Mouse (Mus musculus) embryonic facial prominence, embryonic 15.5 days (tissue): ENCODE data around the gene Ugdh. TPM values are rescaled to one million over a fixed set of nuclear protein-coding genes. Genes with fewer than 3 reads are reported as not detected.

Source experiments
- ATAC-seq: fragments of 200-750 bp; cut with Nextera tagmentation; 2 replicates; pipeline ENCODE4 v1.8.0; 2017; ENCODE audit warnings: low read depth, moderate TSS enrichment; ENCODE audit not compliant: insufficient number of reproducible peaks, low FRiP score, low TSS enrichment
- H3K27ac ChIP-seq: fragments of 300-500 bp; sonication (generic); replicated peaks from 2 replicates; pipeline ENCODE4 v1.5.1; 2015; ENCODE audit warnings: mild to moderate bottlenecking, inconsistent platforms
- H3K27me3 ChIP-seq: fragments of 300-500 bp; sonication (generic); 2 replicates; pipeline ENCODE4 v1.6.1; 2015; ENCODE audit warnings: inconsistent platforms
- H3K36me3 ChIP-seq: fragments of 300-500 bp; sonication (generic); 2 replicates; pipeline ENCODE4 v1.6.1; 2015; ENCODE audit warnings: mild to moderate bottlenecking, inconsistent platforms
- H3K4me1 ChIP-seq: fragments of 300-500 bp; sonication (generic); 2 replicates; pipeline ENCODE4 v1.6.1; 2015; ENCODE audit warnings: inconsistent platforms
- H3K4me2 ChIP-seq: fragments of 300-500 bp; sonication (generic); replicated peaks from 2 replicates; pipeline ENCODE4 v1.6.1; 2015; ENCODE audit warnings: mild to moderate bottlenecking, inconsistent platforms
- H3K4me3 ChIP-seq: fragments of 300-500 bp; sonication (generic); replicated peaks from 2 replicates; pipeline ENCODE4 v1.5.1; 2015; ENCODE audit warnings: mild to moderate bottlenecking, inconsistent platforms
- H3K9ac ChIP-seq: fragments of 300-500 bp; sonication (generic); 2 replicates; pipeline ENCODE4 v1.6.1; 2015; ENCODE audit warnings: inconsistent platforms
- H3K9me3 ChIP-seq: fragments of 300-500 bp; sonication (generic); replicated peaks from 2 replicates; pipeline ENCODE4 v1.6.1; 2016; ENCODE audit warnings: inconsistent platforms
- WGBS: fragments of 180-500 bp; shearing (Covaris S2); methylation state at CpG from one replicate; pipeline ENCODE4 v1.1.7; 2015; 5-methylcytosine and 5-hydroxymethylcytosine counted together
- polyA plus RNA-seq: library from polyadenylated mRNA; unstranded; fragments of >200 nt; fragmentation: Nextera tagmentation; extraction: Ambion mirVana; gene quantifications from 2 replicates; pipeline ENCODE4 v1.2.1, GENCODE M21; 2015

Gene Ugdh
- polyA plus RNA-seq, 1 experiment from 2014 or later, result 125 TPM

- H3K4me2 ChIP-seq, result no peak overlapping the region
- no peaks in the 10 kb centered on the region for H3K9me3 ChIP-seq
- H3K27ac ChIP-seq, result peak overlapping the region; percentile 80
- no peaks in the 10 kb centered on the region for H3K27me3 ChIP-seq
- peaks cover 10% of the 10 kb centered on the region; the same call in 1 of the 2 replicates for H3K36me3 ChIP-seq
- 70% methylated on average over 5 of the region's 5 CpGs for WGBS
- no peak overlapping the region for H3K9ac ChIP-seq
- H3K4me1 ChIP-seq, result peaks cover 14% of the 10 kb centered on the region
- no peak for ATAC-seq
- no peak overlapping the region for H3K4me3 ChIP-seq
Observed at GRCm38 (mm10) chr5:65457846-65458245, 22.1 kb upstream of the Ugdh start.

GRCm38 (mm10) chr5:65457086-65457827, 21.5 kb upstream of the Ugdh start:
- peaks cover 16% of the 10 kb centered on the region; the same call in 1 of the 2 replicates for H3K36me3 ChIP-seq
- ATAC-seq, result peak; percentile 57
- H3K27me3 ChIP-seq, result no peaks in the 10 kb centered on the region
- no peak overlapping the region for H3K9ac ChIP-seq
- 38% methylated on average over 7 of the region's 7 CpGs for WGBS
- no peak overlapping the region for H3K4me3 ChIP-seq
- no peaks in the 10 kb centered on the region for H3K9me3 ChIP-seq
- H3K4me2 ChIP-seq, result no peak overlapping the region
- peaks cover 14% of the 10 kb centered on the region for H3K4me1 ChIP-seq
- H3K27ac ChIP-seq, result peak overlapping the region; percentile 80

- peaks cover 14% of the 10 kb centered on the region for H3K4me1 ChIP-seq
- ATAC-seq, result no peak
- no peak overlapping the region for H3K9ac ChIP-seq
- no peaks in the 10 kb centered on the region for H3K27me3 ChIP-seq
- no peak overlapping the region for H3K4me3 ChIP-seq
- H3K27ac ChIP-seq, result no peak overlapping the region
- H3K36me3 ChIP-seq, result peaks cover 19% of the 10 kb centered on the region; the same call in 1 of the 2 replicates
- H3K9me3 ChIP-seq, result no peaks in the 10 kb centered on the region
- H3K4me2 ChIP-seq, result no peak overlapping the region
- WGBS, result 74% methylated on average over 5 of the region's 5 CpGs
Observed at GRCm38 (mm10) chr5:65454771-65455170, 19.0 kb upstream of the Ugdh start.

- ATAC-seq, result no peak
- H3K4me1 ChIP-seq, result no peaks in the 10 kb centered on the region
- no peak overlapping the region for H3K27ac ChIP-seq
- H3K27me3 ChIP-seq, result no peaks in the 10 kb centered on the region
- no peak overlapping the region for H3K4me2 ChIP-seq
- 83% methylated on average over 4 of the region's 4 CpGs for WGBS
- peaks cover 32% of the 10 kb centered on the region for H3K36me3 ChIP-seq
- no peaks in the 10 kb centered on the region for H3K9me3 ChIP-seq
- H3K4me3 ChIP-seq, result no peak overlapping the region
- no peak overlapping the region for H3K9ac ChIP-seq
Observed at GRCm38 (mm10) chr5:65448941-65449340, 13.2 kb upstream of the Ugdh start.

- 79% methylated on average over 2 of the region's 2 CpGs for WGBS
- Histone ChIP-seq H3K9me3 (no peaks in the 10 kb centered on the region), H3K27ac (no peak overlapping the region), H3K4me3 (no peak overlapping the region), H3K4me1 (no peaks in the 10 kb centered on the region), H3K4me2 (no peak overlapping the region), H3K27me3 (no peaks in the 10 kb centered on the region), H3K36me3 (peaks cover 27% of the 10 kb centered on the region), H3K9ac (no peak overlapping the region)
- ATAC-seq, result no peak
Observed at GRCm38 (mm10) chr5:65447826-65448225, 12.1 kb upstream of the Ugdh start.

GRCm38 (mm10) chr5:65446756-65447155, 11.0 kb upstream of the Ugdh start:
- Histone ChIP-seq H3K4me2 (no peak overlapping the region), H3K4me1 (no peaks in the 10 kb centered on the region), H3K36me3 (peaks cover 21% of the 10 kb centered on the region), H3K27ac (no peak overlapping the region), H3K9ac (no peak overlapping the region), H3K4me3 (no peak overlapping the region), H3K9me3 (no peaks in the 10 kb centered on the region), H3K27me3 (no peaks in the 10 kb centered on the region)
- no peak for ATAC-seq
- WGBS, result 81% methylated on average over 2 of the region's 2 CpGs

GRCm38 (mm10) chr5:65444981-65445380, 9.2 kb upstream of the Ugdh start:
- no peak overlapping the region for H3K4me3 ChIP-seq
- peaks cover 14% of the 10 kb centered on the region; the same call in 1 of the 2 replicates for H3K36me3 ChIP-seq
- no peak overlapping the region for H3K27ac ChIP-seq
- H3K4me1 ChIP-seq, result no peaks in the 10 kb centered on the region
- H3K27me3 ChIP-seq, result no peaks in the 10 kb centered on the region
- H3K4me2 ChIP-seq, result no peak overlapping the region
- no peaks in the 10 kb centered on the region for H3K9me3 ChIP-seq
- 72% methylated on average over 3 of the region's 6 CpGs for WGBS
- no peak overlapping the region for H3K9ac ChIP-seq
- no peak for ATAC-seq

GRCm38 (mm10) chr5:65438041-65438440, 2.3 kb upstream of the Ugdh start:
- H3K4me3 ChIP-seq, result no peak overlapping the region
- no peak for ATAC-seq
- H3K9ac ChIP-seq, result no peak overlapping the region
- H3K27ac ChIP-seq, result no peak overlapping the region
- peaks cover 15% of the 10 kb centered on the region for H3K4me1 ChIP-seq
- H3K36me3 ChIP-seq, result no peaks in the 10 kb centered on the region
- H3K27me3 ChIP-seq, result no peaks in the 10 kb centered on the region
- no peak overlapping the region for H3K4me2 ChIP-seq
- no peaks in the 10 kb centered on the region for H3K9me3 ChIP-seq

- 0% methylated on average over 45 of the region's 47 CpGs for WGBS
- Histone ChIP-seq H3K4me2 (peak overlapping the region; percentile 86), H3K4me3 (peak overlapping the region; percentile 83), H3K9ac (peak overlapping the region; percentile 58), H3K27ac (peak overlapping the region; percentile 97), H3K4me1 (peaks cover 15% of the 10 kb centered on the region), H3K9me3 (no peaks in the 10 kb centered on the region), H3K27me3 (no peaks in the 10 kb centered on the region), H3K36me3 (no peaks in the 10 kb centered on the region)
- no peak for ATAC-seq
Observed at GRCm38 (mm10) chr5:65435363-65435805, 365 bp downstream of the Ugdh start.

GRCm38 (mm10) chr5:65434471-65435362, 1.0 kb downstream of the Ugdh start:
- WGBS, result under 1% methylated on average over 15 of the region's 15 CpGs
- no peak for ATAC-seq
- Histone ChIP-seq H3K27ac (peak overlapping the region; percentile 97), H3K9ac (peak overlapping the region; percentile 58), H3K36me3 (no peaks in the 10 kb centered on the region), H3K4me1 (peaks cover 15% of the 10 kb centered on the region), H3K4me2 (peak overlapping the region; percentile 86), H3K9me3 (no peaks in the 10 kb centered on the region), H3K27me3 (no peaks in the 10 kb centered on the region), H3K4me3 (peak overlapping the region; percentile 83)

- ATAC-seq, result no peak
Observed at GRCm38 (mm10) chr5:65429441-65429840, 6.3 kb downstream of the Ugdh start.

More at GRCm38 (mm10) chr5:65429441-65429840, 6.3 kb downstream of the Ugdh start:
- no peak overlapping the region for H3K4me3 ChIP-seq
- peaks cover 6% of the 10 kb centered on the region for H3K4me1 ChIP-seq
- H3K36me3 ChIP-seq, result peaks cover 28% of the 10 kb centered on the region
- no peak overlapping the region for H3K4me2 ChIP-seq
- WGBS, result 84% methylated on average over 5 of the region's 5 CpGs
- H3K9ac ChIP-seq, result no peak overlapping the region
- no peak overlapping the region for H3K27ac ChIP-seq
- no peaks in the 10 kb centered on the region for H3K27me3 ChIP-seq
- H3K9me3 ChIP-seq, result no peaks in the 10 kb centered on the region
